Mouse (Mus musculus) kidney, embryonic 15.5 days (tissue): ENCODE results near the gene Ngly1. TPM values are rescaled to one million over a fixed set of nuclear protein-coding genes. Genes with fewer than 3 reads are reported as not detected.
A peak's percentile ranks its signal among the peaks of the same experiment; 100 is the strongest.

Experiments used
- ATAC-seq: fragments of 200-750 bp; cut with Nextera tagmentation; replicated peaks from 2 replicates; pipeline ENCODE4 v1.8.0; 2017; ENCODE audit warnings: moderate TSS enrichment; ENCODE audit not compliant: low FRiP score
- H3K27ac ChIP-seq: fragments of 300-500 bp; sonication (generic); 2 replicates; pipeline ENCODE4 v1.5.1; 2015; ENCODE audit warnings: mild to moderate bottlenecking, inconsistent platforms
- H3K27me3 ChIP-seq: fragments of 300-500 bp; sonication (generic); 2 replicates; pipeline ENCODE4 v1.6.1; 2015; ENCODE audit warnings: inconsistent platforms
- H3K36me3 ChIP-seq: fragments of 300-500 bp; sonication (generic); 2 replicates; pipeline ENCODE4 v1.6.1; 2015; ENCODE audit warnings: inconsistent platforms
- H3K4me1 ChIP-seq: fragments of 300-500 bp; sonication (generic); 2 replicates; pipeline ENCODE4 v1.6.1; 2015; ENCODE audit warnings: inconsistent platforms
- H3K4me2 ChIP-seq: fragments of 300-500 bp; sonication (generic); 2 replicates; pipeline ENCODE4 v1.6.1; 2015; ENCODE audit warnings: moderate library complexity, mild to moderate bottlenecking, inconsistent platforms
- H3K4me3 ChIP-seq: fragments of 300-500 bp; sonication (generic); replicated peaks from 2 replicates; pipeline ENCODE4 v1.5.1; 2015; ENCODE audit warnings: mild to moderate bottlenecking, inconsistent platforms
- H3K9ac ChIP-seq: fragments of 300-500 bp; sonication (generic); 2 replicates; pipeline ENCODE4 v1.6.1; 2015; ENCODE audit warnings: mild to moderate bottlenecking, inconsistent platforms
- H3K9me3 ChIP-seq: fragments of 300-500 bp; sonication (generic); replicated peaks from 2 replicates; pipeline ENCODE4 v1.6.1; 2016; ENCODE audit warnings: inconsistent platforms
- WGBS: fragments of 180-500 bp; shearing (Covaris S2); methylation state at CpG from one replicate; pipeline ENCODE4 v1.1.7; 2015; ENCODE audit warnings: mixed read lengths; 5-methylcytosine and 5-hydroxymethylcytosine counted together
- polyA plus RNA-seq: library from polyadenylated mRNA; unstranded; fragments of >200 nt; fragmentation: Nextera tagmentation; extraction: Ambion mirVana; gene quantifications from 2 replicates; pipeline ENCODE4 v1.2.1, GENCODE M21; 2015

Gene Ngly1
- polyA plus RNA-seq, 1 experiment from 2014 or later, result 36.1 TPM

- Histone ChIP-seq H3K9me3 (no peaks in the 10 kb centered on the region), H3K27me3 (no peaks in the 10 kb centered on the region), H3K4me1 (no peaks in the 10 kb centered on the region), H3K4me2 (no peak overlapping the region), H3K27ac (no peak overlapping the region), H3K9ac (no peak overlapping the region), H3K4me3 (no peak overlapping the region), H3K36me3 (peaks cover 14% of the 10 kb centered on the region; the same call in 1 of the 2 replicates)
- ATAC-seq, result no peak
- 79% methylated on average over 5 of the region's 5 CpGs for WGBS
Observed at GRCm38 (mm10) chr14:16267028-16267427, 17.9 kb downstream of the Ngly1 start.

- 0 out of 2 replicates have a peak, but pooled peaks cover 16% of the 10 kb centered on the region for H3K36me3 ChIP-seq
- H3K9ac ChIP-seq, result no peak overlapping the region
- H3K4me1 ChIP-seq, result 0 out of 2 replicates have a peak, but pooled peaks cover 3% of the 10 kb centered on the region
- no peaks in the 10 kb centered on the region for H3K9me3 ChIP-seq
- no peak overlapping the region for H3K4me3 ChIP-seq
- no peak overlapping the region for H3K27ac ChIP-seq
- ATAC-seq, result no peak
- WGBS, result 92% methylated on average over 2 of the region's 2 CpGs
- no peaks in the 10 kb centered on the region for H3K27me3 ChIP-seq
- H3K4me2 ChIP-seq, result no peak overlapping the region
Observed at GRCm38 (mm10) chr14:16269776-16270175, 20.7 kb downstream of the Ngly1 start.

- 0 out of 2 replicates have a peak, but pooled peaks cover 3% of the 10 kb centered on the region for H3K4me1 ChIP-seq
- no peaks in the 10 kb centered on the region for H3K9me3 ChIP-seq
- H3K4me2 ChIP-seq, result no peak overlapping the region
- 0 out of 2 replicates have a peak, but pooled peaks cover 16% of the 10 kb centered on the region for H3K36me3 ChIP-seq
- H3K4me3 ChIP-seq, result no peak overlapping the region
- H3K9ac ChIP-seq, result no peak overlapping the region
- no peak for ATAC-seq
- WGBS, result 37% methylated on average over 3 of the region's 3 CpGs
- H3K27me3 ChIP-seq, result no peaks in the 10 kb centered on the region
- H3K27ac ChIP-seq, result no peak overlapping the region
Observed at GRCm38 (mm10) chr14:16273677-16274076, 24.6 kb downstream of the Ngly1 start.

GRCm38 (mm10) chr14:16279196-16279595 lies 30.1 kb downstream of the Ngly1 start:
- no peak for ATAC-seq
- H3K9me3 ChIP-seq, result no peaks in the 10 kb centered on the region
- no peaks in the 10 kb centered on the region for H3K4me1 ChIP-seq
- no peak overlapping the region for H3K4me2 ChIP-seq
- WGBS, result 76% methylated on average over 4 of the region's 4 CpGs
- no peak overlapping the region for H3K9ac ChIP-seq
- H3K4me3 ChIP-seq, result no peak overlapping the region
- no peak overlapping the region for H3K27ac ChIP-seq
- peaks cover 8% of the 10 kb centered on the region for H3K36me3 ChIP-seq
- no peaks in the 10 kb centered on the region for H3K27me3 ChIP-seq

- WGBS, result 90% methylated on average over 4 of the region's 4 CpGs
- Histone ChIP-seq H3K36me3 (peaks cover 8% of the 10 kb centered on the region), H3K27me3 (no peaks in the 10 kb centered on the region), H3K4me3 (no peak overlapping the region), H3K4me2 (no peak overlapping the region), H3K4me1 (no peaks in the 10 kb centered on the region), H3K9ac (no peak overlapping the region), H3K27ac (no peak overlapping the region), H3K9me3 (no peaks in the 10 kb centered on the region)
- no peak for ATAC-seq
Observed at GRCm38 (mm10) chr14:16283966-16284365, 34.9 kb downstream of the Ngly1 start.

- H3K9me3 ChIP-seq, result no peaks in the 10 kb centered on the region
- 18% methylated on average over 1 of the region's 1 CpGs for WGBS
- H3K4me1 ChIP-seq, result no peaks in the 10 kb centered on the region
- H3K27ac ChIP-seq, result 0 out of 2 replicates have a peak overlapping the region, but pooled peaks have one; percentile 32
- H3K4me3 ChIP-seq, result no peak overlapping the region
- peaks cover 15% of the 10 kb centered on the region for H3K36me3 ChIP-seq
- no peak overlapping the region for H3K4me2 ChIP-seq
- H3K9ac ChIP-seq, result no peak overlapping the region
- 0 out of 2 replicates have a peak, but pooled peaks have one; percentile 40 for ATAC-seq
- no peaks in the 10 kb centered on the region for H3K27me3 ChIP-seq
Observed at GRCm38 (mm10) chr14:16292371-16292770, 43.3 kb downstream of the Ngly1 start.

- Histone ChIP-seq H3K4me1 (no peaks in the 10 kb centered on the region), H3K27ac (no peak overlapping the region), H3K4me2 (no peak overlapping the region), H3K9ac (no peak overlapping the region), H3K36me3 (peaks cover 15% of the 10 kb centered on the region), H3K9me3 (no peaks in the 10 kb centered on the region), H3K27me3 (no peaks in the 10 kb centered on the region), H3K4me3 (no peak overlapping the region)
- no peak for ATAC-seq
Observed at GRCm38 (mm10) chr14:16293015-16293414, 43.9 kb downstream of the Ngly1 start.

- peaks cover 15% of the 10 kb centered on the region for H3K36me3 ChIP-seq
- no peak overlapping the region for H3K27ac ChIP-seq
- no peak overlapping the region for H3K4me3 ChIP-seq
- no peak for ATAC-seq
- no peaks in the 10 kb centered on the region for H3K4me1 ChIP-seq
- no peaks in the 10 kb centered on the region for H3K27me3 ChIP-seq
- WGBS, result 75% methylated on average over 1 of the region's 1 CpGs
- no peak overlapping the region for H3K4me2 ChIP-seq
- no peak overlapping the region for H3K9ac ChIP-seq
- no peaks in the 10 kb centered on the region for H3K9me3 ChIP-seq
Observed at GRCm38 (mm10) chr14:16293921-16294320, 44.8 kb downstream of the Ngly1 start.

GRCm38 (mm10) chr14:16296816-16297468 lies 47.9 kb downstream of the Ngly1 start:
- Histone ChIP-seq H3K4me1 (no peaks in the 10 kb centered on the region), H3K4me2 (no peak overlapping the region), H3K4me3 (no peak overlapping the region), H3K27me3 (no peaks in the 10 kb centered on the region), H3K9ac (no peak overlapping the region), H3K27ac (no peak overlapping the region), H3K36me3 (peaks cover 21% of the 10 kb centered on the region), H3K9me3 (no peaks in the 10 kb centered on the region)
- ATAC-seq, result no peak
- 41% methylated on average over 2 of the region's 2 CpGs for WGBS

- WGBS, result 93% methylated on average over 5 of the region's 5 CpGs
- no peak overlapping the region for H3K4me3 ChIP-seq
- no peak overlapping the region for H3K9ac ChIP-seq
- no peaks in the 10 kb centered on the region for H3K4me1 ChIP-seq
- no peak for ATAC-seq
- peaks cover 6% of the 10 kb centered on the region for H3K36me3 ChIP-seq
- no peak overlapping the region for H3K4me2 ChIP-seq
- H3K27ac ChIP-seq, result no peak overlapping the region
- H3K9me3 ChIP-seq, result no peaks in the 10 kb centered on the region
- no peaks in the 10 kb centered on the region for H3K27me3 ChIP-seq
Observed at GRCm38 (mm10) chr14:16301735-16302134, 52.7 kb downstream of the Ngly1 start.

- WGBS, result 48% methylated on average over 1 of the region's 1 CpGs
- H3K9ac ChIP-seq, result no peak overlapping the region
- H3K4me1 ChIP-seq, result no peaks in the 10 kb centered on the region
- H3K36me3 ChIP-seq, result peaks cover 6% of the 10 kb centered on the region
- ATAC-seq, result no peak
- H3K27me3 ChIP-seq, result no peaks in the 10 kb centered on the region
- no peak overlapping the region for H3K4me3 ChIP-seq
- H3K27ac ChIP-seq, result no peak overlapping the region
- no peaks in the 10 kb centered on the region for H3K9me3 ChIP-seq
- H3K4me2 ChIP-seq, result no peak overlapping the region
Observed at GRCm38 (mm10) chr14:16302688-16303087, 53.6 kb downstream of the Ngly1 start.

GRCm38 (mm10) chr14:16310791-16311190 lies 61.7 kb downstream of the Ngly1 start:
- Histone ChIP-seq H3K4me1 (peaks cover 5% of the 10 kb centered on the region; the same call in 1 of the 2 replicates), H3K27ac (no peak overlapping the region), H3K27me3 (no peaks in the 10 kb centered on the region), H3K9ac (no peak overlapping the region), H3K36me3 (no peaks in the 10 kb centered on the region), H3K4me3 (no peak overlapping the region), H3K4me2 (no peak overlapping the region), H3K9me3 (no peaks in the 10 kb centered on the region)
- ATAC-seq, result no peak
- WGBS, result 63% methylated on average over 6 of the region's 6 CpGs

GRCm38 (mm10) chr14:16312599-16312998 lies 63.5 kb downstream of the Ngly1 start:
- 81% methylated on average over 1 of the region's 1 CpGs for WGBS
- H3K4me2 ChIP-seq, result no peak overlapping the region
- H3K36me3 ChIP-seq, result no peaks in the 10 kb centered on the region
- H3K9me3 ChIP-seq, result no peaks in the 10 kb centered on the region
- no peaks in the 10 kb centered on the region for H3K27me3 ChIP-seq
- H3K4me3 ChIP-seq, result no peak overlapping the region
- no peak overlapping the region for H3K9ac ChIP-seq
- no peak overlapping the region for H3K27ac ChIP-seq
- no peak for ATAC-seq
- H3K4me1 ChIP-seq, result peaks cover 5% of the 10 kb centered on the region; the same call in 1 of the 2 replicates
